Mouse (Mus musculus): ENCODE measurements around the gene 6030498E09Rik.
A peak's percentile ranks its signal among the peaks of the same experiment; 100 is the strongest.

Gene 6030498E09Rik

DNA sequence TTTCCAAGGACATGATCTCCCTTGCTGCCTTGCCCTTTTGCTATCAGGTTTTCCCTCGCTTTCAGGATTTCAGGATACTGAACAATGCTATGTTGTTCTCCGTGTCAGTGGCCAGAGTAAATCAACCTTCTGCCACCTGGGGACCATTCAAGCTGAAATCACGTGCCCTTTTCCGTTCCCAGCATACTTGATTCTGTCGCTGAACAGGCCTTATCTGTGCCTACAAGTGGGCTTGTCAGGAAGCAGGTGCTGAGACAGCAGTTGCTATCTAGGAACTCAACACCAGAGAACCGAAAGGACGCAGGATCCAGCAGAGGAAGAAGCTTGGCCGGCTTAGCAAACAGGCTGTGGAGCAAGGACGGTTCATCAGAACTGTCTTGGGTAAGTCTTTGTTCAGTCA lies at the start of gene 6030498E09Rik:
Gene 6030498E09Rik (plus strand): TSS at position 194 of the 400 bp plus-strand sequence.
- no peak for DNase-seq (ENCODE audit: low spot score in 2 of 2)

DNA sequence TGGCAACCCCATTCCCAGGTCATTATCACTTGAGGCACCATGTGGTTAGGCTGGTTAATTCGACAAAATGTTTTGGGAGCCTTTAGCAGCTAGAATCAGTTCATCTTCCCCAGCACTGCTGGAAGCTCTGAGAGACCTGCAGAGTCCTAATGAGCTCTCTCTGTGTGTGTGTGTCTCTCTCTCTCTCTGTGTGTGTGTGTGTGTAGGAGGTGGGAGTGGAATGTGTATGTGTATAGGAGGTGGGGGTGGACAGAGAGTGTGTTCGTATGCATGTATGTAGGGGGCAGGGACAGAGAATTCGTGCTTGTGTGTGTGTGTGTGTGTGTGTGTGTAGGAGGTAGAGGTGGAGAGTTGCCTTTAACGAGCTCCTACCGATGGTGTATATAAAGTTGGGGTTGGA lies 42.4 kb upstream of the 6030498E09Rik start:
- no peak for DNase-seq (ENCODE audit: low spot score in 2 of 2)

DNA sequence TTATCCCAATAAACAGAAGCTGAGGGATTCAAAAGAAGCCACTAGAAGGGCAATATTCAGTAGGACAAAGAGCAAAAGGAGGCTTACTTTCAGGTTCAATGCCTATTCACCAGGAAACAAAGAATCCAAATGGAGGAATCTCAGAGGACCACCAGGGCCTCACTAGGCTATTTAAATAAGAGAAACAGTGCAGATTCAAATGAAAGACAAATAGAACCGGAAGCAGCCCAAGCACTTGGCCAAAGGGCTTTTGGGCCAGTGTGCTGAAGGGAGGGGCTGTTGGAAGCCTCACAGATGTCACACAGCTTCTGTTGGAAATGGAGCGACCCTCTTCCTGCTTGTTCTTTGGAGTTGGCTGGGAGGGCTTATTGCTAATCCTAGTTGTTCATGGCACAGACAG lies 41.8 kb upstream of the 6030498E09Rik start:
- DNase-seq (ENCODE audit: low spot score in 2 of 2): no peak

- DNase-seq (ENCODE audit: low spot score in 2 of 2): no peak
These were observed 38.8 kb upstream of the 6030498E09Rik start for GRCm38 (mm10) chrX:38733683-38734082.

GRCm38 (mm10) chrX:38734916-38735880 lies 37.3 kb upstream of the 6030498E09Rik start:
- peak in 1 of 2 experiments; percentile 20 for DNase-seq (ENCODE audit: low spot score in 2 of 2)

DNA sequence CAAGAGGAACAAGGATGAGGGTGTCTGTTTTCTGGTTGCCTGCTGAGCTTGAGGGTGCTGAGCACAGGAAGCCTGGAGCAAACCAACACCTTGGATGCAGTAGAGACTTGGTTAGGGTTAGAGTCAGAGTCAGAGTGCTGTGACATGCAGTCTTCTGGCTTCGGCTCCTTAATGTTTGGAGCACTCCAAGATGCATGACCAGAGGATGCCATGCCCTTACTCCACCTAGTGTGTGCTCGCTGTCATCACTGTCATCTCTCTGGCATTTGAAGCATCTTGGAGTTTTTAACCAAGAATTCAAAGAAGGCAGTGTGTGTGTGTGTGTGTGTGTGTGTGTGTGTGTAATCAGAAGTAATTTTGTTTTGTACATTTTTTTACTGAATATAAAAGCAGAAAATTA lies 1.0 kb upstream of the 6030498E09Rik start:
- no peak for DNase-seq (ENCODE audit: low spot score in 2 of 2)

- peak; percentile 38 to 44 for DNase-seq (ENCODE audit: low spot score in 2 of 2)
These were observed 585 bp upstream of the 6030498E09Rik start for GRCm38 (mm10) chrX:38771886-38772285.

DNA sequence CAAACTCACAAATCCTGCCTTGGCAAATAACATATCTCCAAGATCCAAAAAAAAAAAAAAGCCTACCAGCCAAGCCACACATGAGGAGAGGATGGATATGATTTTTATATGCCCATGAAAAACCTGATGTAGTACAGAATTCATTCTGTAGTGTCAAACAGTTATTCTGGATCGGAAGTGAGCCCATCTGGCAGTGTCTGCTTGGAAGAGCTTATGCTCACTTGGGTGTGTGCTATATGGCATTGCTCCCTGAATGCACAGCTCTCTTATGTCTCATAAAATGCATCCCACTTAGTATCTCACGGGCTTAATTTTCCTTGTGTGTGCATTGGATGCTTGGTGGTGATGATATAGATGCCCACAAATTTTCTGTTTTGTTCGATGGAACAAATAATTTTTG lies 21.9 kb downstream of the 6030498E09Rik start:
- DNase-seq (ENCODE audit: low spot score in 2 of 2): peak; percentile 29 to 37

- DNase-seq (ENCODE audit: low spot score in 2 of 2): no peak
These were observed 41.5 kb downstream of the 6030498E09Rik start for GRCm38 (mm10) chrX:38813934-38814333.

DNA sequence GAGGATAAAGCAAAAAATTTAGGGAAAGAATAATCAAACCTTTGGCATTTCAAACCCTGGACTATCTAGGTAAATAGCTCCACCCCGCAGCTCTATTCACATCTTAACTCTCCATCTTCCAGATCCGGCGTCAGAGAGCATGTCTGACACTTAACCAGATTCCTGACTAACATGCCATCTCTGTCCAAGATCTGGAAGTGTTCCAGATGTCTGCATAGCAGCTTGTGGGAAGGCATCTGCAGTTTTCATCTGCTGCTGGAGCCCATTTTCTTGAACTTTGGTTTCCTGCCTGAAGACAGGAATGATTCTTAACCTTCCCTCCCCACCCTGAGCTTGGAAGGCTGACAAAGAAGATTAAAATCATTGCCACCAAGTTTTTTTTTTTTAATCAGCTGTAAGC lies 44.4 kb downstream of the 6030498E09Rik start:
- DNase-seq (ENCODE audit: low spot score in 2 of 2): no peak

GRCm38 (mm10) chrX:38958571-38958970 lies 186.1 kb downstream of the 6030498E09Rik start:
- DNase-seq (ENCODE audit: low spot score in 2 of 2): no peak

DNA sequence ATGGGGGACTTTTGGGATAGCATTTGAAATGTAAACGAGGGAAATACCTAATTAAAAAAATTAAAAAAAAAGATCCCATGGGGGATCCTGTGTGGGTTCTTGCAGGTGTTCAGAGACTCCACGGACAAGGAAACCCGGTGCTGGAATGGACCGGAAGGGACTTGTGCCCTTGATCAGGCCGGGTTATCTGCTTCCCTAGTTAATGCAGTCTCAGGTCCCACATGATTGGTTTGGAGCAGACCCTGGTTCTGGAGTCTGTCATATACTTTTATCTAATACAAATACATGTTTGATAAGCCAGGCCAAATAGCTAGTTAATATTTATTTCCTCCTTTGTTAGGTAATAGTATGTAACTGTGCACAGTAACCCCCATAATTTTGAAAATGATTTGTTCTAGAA lies 223.8 kb downstream of the 6030498E09Rik start:
- DNase-seq (ENCODE audit: low spot score in 2 of 2): no peak
